Mouse (Mus musculus) brain, embryonic 14.5 days (tissue): ENCODE measurements at regions not wholly inside any gene's neighbourhood (a gene's known extent, or its start where the extent isn't known, plus 50 kb on each side); places are given as distances from the start of the nearest gene placed in this dataset.

Experiments
- DNase-seq: peaks from one replicate; pipeline ENCODE4 v3.0.0-alpha.2; 2011; ENCODE audit warnings: low read depth
- CTCF ChIP-seq: fragments of 200-500 bp; IDR thresholded peaks from 2 replicates; pipeline ENCODE4 v1.5.1; 2012; ENCODE audit warnings: inconsistent platforms, mild to moderate bottlenecking, moderate library complexity, borderline replicate concordance; ENCODE audit not compliant: insufficient read depth, insufficient read length; ENCODE audit errors: extremely low read depth
- POLR2A ChIP-seq: fragments of 200-500 bp; IDR thresholded peaks from 2 replicates; pipeline ENCODE4 v1.6.1; 2012; ENCODE audit warnings: mild to moderate bottlenecking, inconsistent platforms, borderline replicate concordance; ENCODE audit not compliant: poor library complexity, insufficient read depth, insufficient read length, severe bottlenecking; ENCODE audit errors: extremely low read depth

DNA sequence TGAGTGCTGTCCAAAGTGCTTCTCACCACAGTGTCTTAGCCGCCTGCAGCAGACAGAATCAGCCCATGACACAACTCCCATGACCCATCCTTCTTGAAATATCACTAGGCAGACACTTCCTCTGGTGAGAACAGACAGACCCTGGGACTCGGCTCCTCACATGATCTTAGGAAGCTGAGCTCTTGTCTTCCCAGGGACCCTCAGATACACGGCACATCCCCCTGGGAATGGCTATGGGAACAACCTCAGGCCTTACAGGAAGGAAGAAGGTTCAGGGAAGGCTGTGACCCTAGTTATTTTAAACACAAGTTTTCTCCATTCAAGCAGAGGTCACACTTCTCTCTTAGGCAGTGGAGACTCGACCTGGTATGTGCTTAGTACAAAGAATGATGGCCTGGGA, 166.8 kb downstream of the Trib2 start:
- no peak for DNase-seq
- TF ChIP-seq POLR2A (no peak), CTCF (no peak)

DNA sequence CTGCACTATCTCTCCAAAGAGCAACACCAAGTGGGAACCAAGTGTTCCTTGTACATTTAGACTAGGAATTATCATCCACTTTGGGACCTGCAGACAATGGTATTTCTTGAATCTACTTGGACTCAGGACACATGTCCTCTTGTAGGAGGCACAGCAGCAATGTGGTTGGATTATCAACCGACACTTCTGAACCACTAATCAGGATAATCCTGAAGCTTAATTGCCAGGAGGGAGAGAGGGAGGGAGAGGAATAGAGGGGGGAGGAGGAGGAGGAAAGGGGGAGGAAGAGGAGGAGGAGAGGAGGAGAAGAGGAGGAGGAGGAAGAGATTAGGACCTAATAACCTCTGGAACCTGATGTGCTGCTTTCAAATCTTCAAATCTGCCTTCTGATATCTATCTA, 167.5 kb downstream of the Trib2 start:
- TF ChIP-seq CTCF (no peak), POLR2A (no peak)
- no peak for DNase-seq

DNA sequence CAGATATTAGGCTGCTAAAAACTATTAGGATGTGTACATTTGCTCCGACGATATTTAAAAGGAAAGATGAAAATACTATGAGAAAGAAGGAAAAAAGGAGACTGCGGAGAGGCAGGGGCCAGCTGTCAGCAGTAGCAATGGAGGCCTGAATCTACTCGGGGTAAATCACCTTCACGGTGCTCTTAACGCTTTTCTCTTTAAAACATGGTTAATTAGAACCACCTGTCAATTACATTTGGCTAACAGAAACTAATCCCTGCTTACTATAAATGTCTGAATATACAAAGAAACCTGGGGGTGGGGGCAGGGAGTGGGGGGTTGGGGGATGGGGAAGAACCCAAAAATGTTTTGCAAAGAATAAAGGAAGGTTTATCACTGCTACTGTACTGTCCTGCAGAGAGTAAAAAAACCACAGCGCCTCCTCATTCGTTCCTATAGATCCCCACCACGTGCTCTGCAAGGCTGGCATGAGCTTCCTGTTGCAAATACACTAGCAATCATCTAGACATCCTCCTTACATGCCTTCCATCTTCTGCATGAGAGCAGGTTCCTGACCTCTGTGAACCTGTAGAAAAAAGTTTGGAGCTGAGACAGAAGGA, 172.5 kb downstream of the Trib2 start:
- TF ChIP-seq CTCF: no peak
- no peak for TF ChIP-seq POLR2A
- peak; percentile 53 for DNase-seq

DNA sequence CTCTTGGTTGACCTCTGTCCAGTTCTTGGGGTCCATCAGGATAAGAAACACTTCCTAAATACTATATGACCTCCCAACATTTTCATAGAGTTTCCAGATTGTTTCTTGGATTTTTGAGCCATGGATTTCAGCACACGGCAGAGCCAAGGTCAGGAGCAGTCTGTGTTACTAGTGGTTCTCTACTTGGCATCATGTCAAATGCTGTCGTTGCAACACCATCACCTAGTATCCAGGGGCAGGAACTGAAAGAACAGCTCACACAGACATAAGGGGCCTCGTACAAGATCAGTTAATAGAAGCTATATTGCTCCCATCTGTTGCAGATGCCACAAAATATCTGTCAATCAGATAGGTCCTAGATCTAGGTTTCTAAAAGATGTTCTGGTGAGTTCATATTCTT, 173.1 kb downstream of the Trib2 start:
- peak; percentile 56 for DNase-seq
- no peak for TF ChIP-seq POLR2A
- no peak for TF ChIP-seq CTCF

DNA sequence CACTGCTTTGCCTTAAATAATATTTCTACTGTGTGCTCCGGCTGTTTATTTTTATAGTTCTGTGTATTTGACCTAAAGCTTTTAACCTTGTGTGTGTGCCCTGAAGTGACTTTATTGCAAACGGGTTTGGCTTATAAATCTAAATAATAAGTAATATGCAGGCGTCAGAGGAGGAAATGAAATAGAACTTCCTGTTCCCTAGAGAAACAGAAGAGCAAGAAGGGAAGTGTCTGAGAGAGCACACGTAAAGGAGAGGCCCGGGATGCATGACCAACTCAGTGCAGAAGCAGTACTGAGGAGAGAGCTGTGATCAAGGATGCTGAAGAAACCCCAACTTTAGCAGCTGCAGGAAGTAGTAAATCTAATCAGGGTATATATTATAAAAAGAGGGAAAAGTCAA, 176.4 kb downstream of the Trib2 start:
- TF ChIP-seq POLR2A: no peak
- no peak for TF ChIP-seq CTCF
- DNase-seq: no peak

DNA sequence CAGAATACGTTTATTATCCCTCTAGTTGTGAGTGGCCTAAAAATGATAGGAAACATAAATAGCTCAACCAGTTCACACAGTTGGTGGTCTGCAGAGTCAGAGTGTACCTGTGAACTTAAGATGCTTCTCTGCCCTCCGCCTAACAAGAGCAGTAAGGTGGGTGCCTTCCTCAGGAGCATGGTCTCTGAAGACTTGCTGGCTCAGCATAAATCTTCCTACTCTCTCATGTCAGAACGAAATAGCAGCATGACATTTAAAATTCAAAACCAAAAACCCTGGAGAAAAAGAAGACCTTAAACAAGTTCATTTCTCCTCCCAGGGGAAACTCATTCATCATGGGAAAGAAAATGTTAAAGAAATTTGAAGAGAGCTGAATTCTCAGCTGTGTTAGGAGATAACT, 186.8 kb downstream of the Trib2 start:
- no peak for TF ChIP-seq CTCF
- DNase-seq: no peak

DNA sequence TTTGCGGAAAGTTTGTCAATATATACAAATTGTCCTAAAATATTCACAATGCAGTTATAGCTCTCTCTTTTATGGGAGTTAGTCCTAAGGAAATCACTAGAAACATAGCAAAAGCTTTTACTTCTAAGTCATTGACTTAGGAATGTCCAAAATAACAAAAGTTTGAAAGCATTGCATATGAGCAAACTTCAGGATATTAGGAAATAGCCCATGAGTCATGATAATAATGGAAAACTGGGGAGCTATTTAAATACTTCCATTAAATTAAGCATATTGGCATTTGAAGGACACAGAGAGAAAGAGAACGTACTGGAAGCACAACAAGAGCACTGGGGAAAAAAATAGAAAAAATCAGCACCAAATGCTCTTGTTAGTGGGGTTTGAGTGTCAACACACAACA, 197.2 kb downstream of the Trib2 start:
- no peak for DNase-seq
- no peak for TF ChIP-seq CTCF
- TF ChIP-seq POLR2A: no peak

DNA sequence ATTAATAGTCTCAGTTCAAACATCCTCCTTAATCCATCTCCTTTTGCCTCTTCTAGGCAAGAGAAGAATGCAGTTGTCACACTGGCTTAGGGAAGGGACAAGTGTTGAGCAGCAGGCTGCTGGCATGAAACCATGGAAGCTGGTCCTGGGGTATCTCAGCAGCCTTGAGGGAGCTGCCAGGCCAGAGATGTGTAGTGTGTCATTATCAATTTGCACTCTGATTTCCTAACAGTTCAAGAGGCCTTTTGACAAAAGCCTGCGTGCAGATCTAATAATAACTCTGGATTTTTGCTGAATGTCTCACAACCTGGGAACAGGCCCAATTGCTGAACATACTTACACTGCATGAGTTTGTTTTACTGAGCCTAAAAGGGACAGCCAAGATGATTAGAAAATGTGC, 199.4 kb downstream of the Trib2 start:
- TF ChIP-seq POLR2A: no peak
- no peak for TF ChIP-seq CTCF
- peak; percentile 74 for DNase-seq

DNA sequence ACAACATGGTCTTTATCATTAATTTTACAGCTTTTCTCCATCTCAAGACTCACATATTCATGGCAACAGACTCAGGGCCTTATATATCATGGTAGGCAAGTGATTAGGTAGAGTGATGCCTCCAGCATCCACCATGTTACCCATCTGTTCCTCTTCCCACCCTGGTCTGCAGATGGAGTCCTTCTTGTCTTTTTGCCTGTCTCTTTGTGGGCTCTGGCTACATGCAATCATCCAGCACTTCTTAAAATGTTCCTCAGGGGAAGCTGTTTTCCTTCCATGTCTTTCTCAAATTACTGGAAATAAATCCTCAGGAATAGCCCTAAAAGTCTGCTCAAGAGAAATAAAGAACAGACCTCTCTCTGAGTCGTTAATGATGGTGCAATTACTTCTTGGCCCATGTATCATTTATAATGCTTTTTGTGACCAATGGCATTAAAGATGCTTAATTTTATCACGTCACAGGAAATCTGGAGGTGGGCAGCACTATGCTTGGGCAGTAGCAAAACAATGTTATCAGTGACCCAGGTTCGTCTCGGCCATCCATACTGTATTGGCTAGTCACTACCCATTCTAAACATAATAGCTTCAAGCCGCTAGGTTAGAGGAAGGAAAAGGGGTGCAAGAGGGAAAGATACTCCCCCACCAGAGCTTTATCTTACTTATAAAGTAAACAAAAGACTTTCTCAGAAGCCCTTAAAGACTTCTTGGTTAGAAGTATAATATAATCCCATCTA, 204.7 kb downstream of the Trib2 start:
- TF ChIP-seq POLR2A (no peak), CTCF (no peak)
- no peak for DNase-seq

DNA sequence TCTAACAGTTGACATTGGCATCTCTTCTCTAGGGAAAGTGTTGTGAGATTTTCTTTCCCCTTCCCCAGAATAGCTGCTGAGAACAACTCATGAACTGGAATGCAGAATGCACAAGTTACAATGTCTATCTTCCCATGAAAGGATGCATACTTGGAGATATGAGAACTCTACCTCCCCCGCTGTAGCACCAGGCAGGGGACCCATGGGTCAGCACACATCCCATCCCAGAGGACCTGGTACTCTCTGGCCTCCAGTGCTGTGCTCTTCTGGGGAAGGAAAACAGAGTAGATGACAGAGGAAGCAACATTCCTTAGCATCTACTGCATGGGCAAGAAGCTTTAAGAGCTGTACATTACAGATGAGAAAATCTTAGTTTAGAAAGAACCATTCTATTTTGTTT, 209.6 kb downstream of the Trib2 start:
- TF ChIP-seq CTCF: no peak
- TF ChIP-seq POLR2A: no peak
- no peak for DNase-seq

DNA sequence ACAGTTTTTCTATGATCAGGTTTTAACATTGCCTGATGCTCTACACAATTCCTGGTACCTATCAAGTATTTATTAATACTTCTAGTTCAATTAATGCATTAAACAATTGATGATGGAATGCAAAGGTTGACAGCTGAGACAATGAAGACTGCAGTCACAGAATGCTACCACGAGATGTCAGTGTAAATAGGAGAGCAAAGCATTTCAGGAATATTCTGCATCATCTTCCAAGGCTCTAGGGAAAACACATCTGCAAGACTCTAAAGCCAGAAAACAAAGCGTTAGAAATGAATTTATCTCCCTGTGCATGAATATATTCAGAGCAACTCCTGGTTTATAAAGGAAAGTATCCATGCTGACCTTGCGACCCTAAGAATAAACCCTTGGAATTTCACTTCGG, 210.6 kb downstream of the Trib2 start:
- TF ChIP-seq CTCF: peak; percentile 54; the same call in 1 of the 2 replicates
- no peak for TF ChIP-seq POLR2A
- peak; percentile 71 for DNase-seq

DNA sequence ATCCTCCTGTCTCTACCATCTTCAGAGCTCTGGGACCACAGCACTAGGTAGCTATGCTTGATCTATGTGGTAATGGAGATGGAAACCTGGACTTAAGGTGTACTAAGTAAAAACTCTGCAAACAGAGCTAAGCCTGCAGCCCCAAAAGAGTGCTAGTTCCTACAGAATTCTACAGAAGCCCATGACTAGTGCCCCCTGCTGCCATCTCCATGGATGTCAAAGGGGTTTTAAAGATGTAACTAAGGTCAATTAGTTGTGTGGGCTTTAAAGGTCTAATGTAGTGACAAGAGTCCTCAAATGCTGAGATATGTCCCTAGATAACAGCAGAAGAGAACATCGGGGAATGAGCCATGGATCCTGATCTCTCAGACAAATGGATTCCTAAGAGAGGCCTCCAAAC, 212.1 kb downstream of the Trib2 start:
- DNase-seq: no peak
- TF ChIP-seq POLR2A (no peak), CTCF (no peak)

DNA sequence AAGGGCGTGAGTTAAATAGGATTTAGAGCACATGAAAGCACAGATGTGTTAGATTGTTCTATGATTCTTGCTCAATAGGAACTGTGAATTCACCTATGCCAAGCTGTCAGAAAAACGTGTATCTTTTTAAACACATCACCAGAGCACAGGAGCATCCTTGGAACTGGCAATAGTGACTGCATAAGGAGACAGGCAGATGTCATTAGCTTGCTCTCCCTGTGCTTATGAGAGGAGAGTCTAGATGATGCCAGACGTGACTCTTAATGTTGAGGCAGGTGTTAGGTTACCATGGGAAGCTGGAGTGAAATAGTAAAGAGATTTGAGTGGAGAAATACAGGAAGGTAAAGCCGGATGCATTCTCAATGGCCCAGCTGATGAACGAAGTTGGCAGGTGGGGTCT, 212.8 kb downstream of the Trib2 start:
- no peak for TF ChIP-seq POLR2A
- no peak for TF ChIP-seq CTCF
- peak; percentile 9 for DNase-seq

DNA sequence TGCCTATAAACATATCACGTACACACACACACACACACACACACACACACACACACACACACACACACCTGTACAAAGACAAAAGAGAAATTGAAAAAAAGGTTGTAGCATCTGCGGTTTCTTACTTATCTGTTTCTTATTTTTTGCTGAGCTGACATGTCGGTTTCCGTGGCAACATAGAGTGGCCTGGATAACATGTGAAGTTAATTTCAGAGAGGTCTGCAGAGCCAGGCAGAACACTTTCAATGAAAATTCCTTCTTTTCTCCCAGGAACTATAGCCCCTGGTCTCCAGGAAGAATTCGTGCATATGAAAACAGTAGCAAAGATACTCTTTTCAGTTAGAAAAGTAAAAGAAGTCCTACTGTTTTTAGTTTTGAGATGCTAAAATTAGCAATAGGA, 213.4 kb downstream of the Trib2 start:
- peak; percentile 78 for DNase-seq
- TF ChIP-seq CTCF (no peak), POLR2A (no peak)
